Mouse (Mus musculus): ENCODE results near the gene B3galt2.
"Not testable (repeated sequence)": the region's sequence is repeated elsewhere in the genome, so short reads cannot be mapped to it uniquely, and the experiment has no call there.

Gene B3galt2

DNA sequence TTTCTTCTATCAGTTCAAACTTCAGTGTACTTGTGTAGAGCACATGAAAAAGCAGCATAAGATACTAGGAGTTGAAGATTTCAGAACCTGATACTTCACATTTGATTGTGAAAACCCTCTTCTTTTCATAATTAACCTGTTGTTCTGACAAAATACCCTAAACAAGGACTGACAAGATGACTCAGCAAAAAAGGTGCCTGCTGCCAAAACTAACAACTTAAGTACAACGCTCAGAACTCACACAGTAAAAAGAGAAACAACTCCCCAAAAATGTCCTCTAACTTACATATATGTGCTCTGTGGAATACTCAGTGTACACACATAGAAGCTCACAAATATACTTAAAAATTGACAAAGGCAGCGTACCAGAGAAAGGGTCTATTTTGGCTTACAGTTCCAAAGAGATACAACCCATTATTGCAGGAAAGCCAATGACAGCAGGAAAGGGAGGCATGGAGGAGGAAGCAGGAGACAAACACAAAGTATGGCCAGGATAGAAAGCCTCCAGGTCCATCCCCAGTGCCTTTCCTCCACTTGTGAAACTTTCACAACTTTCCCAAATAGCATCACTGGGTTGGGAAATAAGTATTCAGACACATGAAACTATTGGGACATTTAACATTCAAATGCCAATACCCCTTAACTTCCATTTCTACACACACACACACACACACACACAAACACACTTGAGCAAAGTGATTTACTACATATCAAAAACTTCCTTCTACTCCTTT, 7.4 kb upstream of the B3galt2 start:
- Histone ChIP-seq H3K9me3 (ENCODE audit: low read length) (no peaks in the 10 kb centered on the region), H3K27me3 (ENCODE audit: insufficient read depth, low read length) (no peaks in the 10 kb centered on the region), H3K4me1 (replicated peaks; ENCODE audit: low read depth, low read length) (peaks cover 14% of the 10 kb centered on the region), H3K4me3 (replicated peaks; ENCODE audit: low read length) (no peak overlapping the region), H3K36me3 (ENCODE audit: insufficient read depth, low read length) (peaks cover 9% of the 10 kb centered on the region; the same call in 1 of the 2 replicates)
- TF ChIP-seq CTCF (conservative IDR thresholded peaks at IDR 0.05; ENCODE audit: low read length) (no peak), NANOG (IDR thresholded peaks at IDR 0.05; ENCODE audit: borderline replicate concordance, low read length) (no peak), POU5F1 (IDR thresholded peaks at IDR 0.05; ENCODE audit: borderline replicate concordance, low read length) (no peak)

DNA sequence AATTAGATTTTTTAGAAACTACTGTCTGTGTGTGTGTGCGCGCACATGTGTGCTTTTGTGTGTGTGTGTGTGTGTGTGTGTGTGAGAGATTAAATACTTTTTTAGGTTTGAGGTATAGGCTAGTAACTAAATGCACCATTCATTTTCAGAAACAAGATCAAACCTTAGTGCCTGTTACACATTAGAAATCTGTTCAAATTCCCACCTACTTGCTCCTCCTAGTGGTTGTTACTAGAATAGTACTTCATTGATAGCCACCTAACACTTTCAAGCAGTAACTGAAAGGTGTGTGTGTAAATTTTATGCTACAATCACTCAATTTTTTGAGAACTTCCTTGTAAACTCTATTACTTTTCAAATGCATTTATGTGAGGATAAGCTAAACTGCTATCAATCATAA, 3.8 kb downstream of the B3galt2 start:
- Histone ChIP-seq H3K4me1 (replicated peaks; ENCODE audit: low read depth, low read length) (no peaks in the 10 kb centered on the region), H3K27me3 (ENCODE audit: insufficient read depth, low read length) (no peaks in the 10 kb centered on the region), H3K9me3 (ENCODE audit: low read length) (no peaks in the 10 kb centered on the region), H3K36me3 (ENCODE audit: insufficient read depth, low read length) (no peaks in the 10 kb centered on the region), H3K4me3 (replicated peaks; ENCODE audit: low read length) (no peak overlapping the region)
- TF ChIP-seq CTCF (conservative IDR thresholded peaks at IDR 0.05; ENCODE audit: low read length) (peak; percentile 74), POU5F1 (IDR thresholded peaks at IDR 0.05; ENCODE audit: borderline replicate concordance, low read length) (no peak)

DNA sequence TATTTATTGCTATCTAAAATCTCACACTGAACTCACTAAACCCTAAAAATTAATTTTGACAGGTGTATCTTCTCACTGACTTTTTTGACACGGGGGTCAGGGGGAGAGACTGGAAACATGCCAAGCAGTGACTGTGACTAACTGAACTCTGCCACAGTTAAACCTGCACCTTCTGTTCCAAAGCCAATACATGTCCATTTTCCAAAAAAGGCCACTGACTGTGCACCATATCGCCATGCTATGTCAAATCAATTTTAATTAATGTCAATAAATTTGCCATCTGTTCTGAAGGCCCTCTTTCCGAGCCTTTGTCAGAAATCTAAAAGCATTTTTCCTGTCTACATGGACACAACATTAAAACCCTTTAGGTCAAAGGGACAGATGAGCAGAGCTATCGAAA, 4.9 kb downstream of the B3galt2 start:
- peaks cover 5% of the 10 kb centered on the region for H3K36me3 ChIP-seq (ENCODE audit: insufficient read depth, low read length)
- no peak for TF ChIP-seq CTCF (conservative IDR thresholded peaks at IDR 0.05; ENCODE audit: low read length)
- no peak for TF ChIP-seq NANOG (IDR thresholded peaks at IDR 0.05; ENCODE audit: borderline replicate concordance, low read length)
- no peak for TF ChIP-seq POU5F1 (IDR thresholded peaks at IDR 0.05; ENCODE audit: borderline replicate concordance, low read length)
- no peaks in the 10 kb centered on the region for H3K27me3 ChIP-seq (ENCODE audit: insufficient read depth, low read length)
- H3K4me1 ChIP-seq (replicated peaks; ENCODE audit: low read depth, low read length) = no peaks in the 10 kb centered on the region
- no peaks in the 10 kb centered on the region for H3K9me3 ChIP-seq (ENCODE audit: low read length)
- no peak overlapping the region for H3K4me3 ChIP-seq (replicated peaks; ENCODE audit: low read length)

DNA sequence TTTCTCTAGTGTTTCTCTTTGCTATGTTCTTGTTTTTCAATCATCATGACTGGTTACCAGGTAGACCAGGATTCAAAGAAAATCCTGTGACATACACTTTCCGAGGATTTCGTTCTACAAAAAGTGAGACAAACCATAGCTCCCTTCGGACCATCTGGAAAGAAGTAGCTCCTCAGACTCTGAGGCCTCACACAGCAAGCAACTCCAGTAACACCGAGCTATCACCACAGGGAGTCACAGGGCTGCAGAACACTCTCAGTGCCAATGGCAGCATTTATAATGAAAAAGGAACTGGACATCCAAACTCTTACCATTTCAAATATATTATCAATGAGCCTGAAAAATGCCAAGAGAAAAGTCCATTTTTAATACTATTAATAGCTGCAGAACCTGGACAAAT, 5.8 kb downstream of the B3galt2 start:
- H3K9me3 ChIP-seq (ENCODE audit: low read length) = no peaks in the 10 kb centered on the region
- H3K4me3 ChIP-seq (replicated peaks; ENCODE audit: low read length) = no peak overlapping the region
- H3K4me1 ChIP-seq (replicated peaks; ENCODE audit: low read depth, low read length) = no peaks in the 10 kb centered on the region
- no peak for TF ChIP-seq POU5F1 (IDR thresholded peaks at IDR 0.05; ENCODE audit: borderline replicate concordance, low read length)
- TF ChIP-seq NANOG (IDR thresholded peaks at IDR 0.05; ENCODE audit: borderline replicate concordance, low read length) = no peak
- no peak for TF ChIP-seq CTCF (conservative IDR thresholded peaks at IDR 0.05; ENCODE audit: low read length)
- H3K36me3 ChIP-seq (ENCODE audit: insufficient read depth, low read length) = peaks cover 9% of the 10 kb centered on the region
- H3K27me3 ChIP-seq (ENCODE audit: insufficient read depth, low read length) = no peaks in the 10 kb centered on the region

DNA sequence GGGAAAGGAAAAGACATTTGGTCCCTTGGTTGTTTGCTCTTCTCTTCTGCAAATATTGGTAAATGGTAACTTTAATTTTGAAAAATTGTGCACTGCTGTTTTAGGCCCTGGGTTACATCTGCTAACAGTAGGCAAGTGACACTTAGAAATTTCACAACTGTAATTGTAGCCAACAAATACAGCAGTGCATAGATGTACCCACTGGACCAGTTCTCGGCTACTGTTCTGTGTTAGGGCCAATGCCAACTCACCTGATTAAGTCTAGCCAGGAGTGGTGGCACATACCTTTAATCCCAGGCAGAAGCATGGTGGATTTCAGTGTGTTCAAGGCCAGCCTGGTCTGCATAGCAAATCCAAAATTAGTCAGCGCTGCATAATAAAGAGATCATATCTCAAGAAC, 9.9 kb downstream of the B3galt2 start:
- H3K36me3 ChIP-seq (ENCODE audit: insufficient read depth, low read length) = peaks cover 23% of the 10 kb centered on the region
- no peaks in the 10 kb centered on the region for H3K9me3 ChIP-seq (ENCODE audit: low read length)
- H3K4me1 ChIP-seq (replicated peaks; ENCODE audit: low read depth, low read length) = no peaks in the 10 kb centered on the region
- TF ChIP-seq NANOG (IDR thresholded peaks at IDR 0.05; ENCODE audit: borderline replicate concordance, low read length) (no peak), POU5F1 (IDR thresholded peaks at IDR 0.05; ENCODE audit: borderline replicate concordance, low read length) (no peak), CTCF (conservative IDR thresholded peaks at IDR 0.05; ENCODE audit: low read length) (no peak)
- H3K27me3 ChIP-seq (ENCODE audit: insufficient read depth, low read length) = no peaks in the 10 kb centered on the region
- no peak overlapping the region for H3K4me3 ChIP-seq (replicated peaks; ENCODE audit: low read length)

DNA sequence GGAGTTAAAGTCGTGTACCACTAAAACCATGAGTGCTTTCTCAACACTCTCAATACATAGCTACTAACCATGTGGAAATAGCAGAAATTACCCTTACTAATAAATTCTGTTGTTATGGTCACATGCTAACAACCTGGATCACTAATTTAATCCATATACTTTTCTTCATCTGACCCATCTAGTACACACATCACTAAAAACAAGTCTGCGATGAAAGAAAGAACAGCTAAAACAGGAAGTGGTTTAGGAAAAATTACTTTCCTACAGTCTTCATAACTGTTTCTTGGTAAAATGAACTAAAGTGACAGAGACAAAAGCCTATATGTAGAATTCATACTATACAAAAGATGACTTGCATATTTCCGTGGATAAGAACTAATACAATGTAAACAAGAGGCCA, 13.2 kb downstream of the B3galt2 start:
- Histone ChIP-seq H3K4me3 (replicated peaks; ENCODE audit: low read length) (no peak overlapping the region), H3K27me3 (ENCODE audit: insufficient read depth, low read length) (no peaks in the 10 kb centered on the region), H3K9me3 (ENCODE audit: low read length) (no peaks in the 10 kb centered on the region), H3K4me1 (replicated peaks; ENCODE audit: low read depth, low read length) (no peaks in the 10 kb centered on the region), H3K36me3 (ENCODE audit: insufficient read depth, low read length) (peaks cover 26% of the 10 kb centered on the region)
- TF ChIP-seq POU5F1 (IDR thresholded peaks at IDR 0.05; ENCODE audit: borderline replicate concordance, low read length) (no peak), CTCF (conservative IDR thresholded peaks at IDR 0.05; ENCODE audit: low read length) (no peak), NANOG (IDR thresholded peaks at IDR 0.05; ENCODE audit: borderline replicate concordance, low read length) (no peak)

DNA sequence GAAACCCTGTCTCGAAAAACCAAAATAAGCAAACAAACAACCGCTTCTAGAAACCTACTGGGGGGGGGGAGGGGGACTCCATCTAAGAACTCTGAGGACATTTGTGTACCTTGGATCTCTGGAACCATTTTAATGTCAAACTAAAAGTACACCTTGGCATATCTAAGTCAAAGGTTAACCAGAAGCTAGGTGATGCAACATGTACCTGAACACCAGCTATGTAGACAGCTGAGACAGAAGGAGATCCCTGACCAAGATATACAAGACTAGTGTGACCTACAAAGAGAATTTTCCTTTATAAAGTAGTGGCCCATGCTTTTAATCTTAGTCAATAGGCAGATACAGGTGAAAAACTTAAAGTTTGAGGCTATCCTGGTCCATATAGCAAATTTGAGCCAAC, 22.7 kb downstream of the B3galt2 start:
- no peaks in the 10 kb centered on the region for H3K27me3 ChIP-seq (ENCODE audit: insufficient read depth, low read length)
- no peak overlapping the region for H3K4me3 ChIP-seq (replicated peaks; ENCODE audit: low read length)
- no peak for TF ChIP-seq NANOG (IDR thresholded peaks at IDR 0.05; ENCODE audit: borderline replicate concordance, low read length)
- TF ChIP-seq CTCF (conservative IDR thresholded peaks at IDR 0.05; ENCODE audit: low read length) = no peak
- no peak for TF ChIP-seq POU5F1 (IDR thresholded peaks at IDR 0.05; ENCODE audit: borderline replicate concordance, low read length)
- H3K4me1 ChIP-seq (replicated peaks; ENCODE audit: low read depth, low read length) = peaks cover 15% of the 10 kb centered on the region
- no peaks in the 10 kb centered on the region for H3K9me3 ChIP-seq (ENCODE audit: low read length)
- H3K36me3 ChIP-seq (ENCODE audit: insufficient read depth, low read length) = peaks cover 44% of the 10 kb centered on the region

DNA sequence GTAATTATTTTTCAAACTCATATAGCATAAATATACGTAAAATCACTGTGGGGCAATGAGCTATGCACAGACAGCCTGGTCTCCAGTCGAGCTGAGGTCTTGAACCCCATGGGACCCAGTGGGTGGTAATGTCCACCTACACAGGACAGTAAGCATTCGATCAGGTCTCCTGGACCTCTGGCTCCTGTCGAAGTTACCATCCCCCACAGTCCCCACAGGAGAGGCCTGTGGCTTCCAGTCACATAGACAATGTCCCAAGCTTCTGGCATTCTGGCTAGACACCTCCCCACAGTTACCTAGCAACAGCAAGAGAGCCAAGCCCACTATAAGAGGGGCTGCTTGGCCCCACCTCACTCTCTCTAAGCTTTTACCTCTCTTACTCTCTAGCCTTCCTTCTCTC, 24.3 kb downstream of the B3galt2 start:
- peaks cover 15% of the 10 kb centered on the region for H3K4me1 ChIP-seq (replicated peaks; ENCODE audit: low read depth, low read length)
- not testable (repeated sequence) for H3K9me3 ChIP-seq (ENCODE audit: low read length); H3K27me3 ChIP-seq (ENCODE audit: insufficient read depth, low read length); H3K4me3 ChIP-seq (replicated peaks; ENCODE audit: low read length)
- H3K36me3 ChIP-seq (ENCODE audit: insufficient read depth, low read length) = peaks cover 57% of the 10 kb centered on the region

DNA sequence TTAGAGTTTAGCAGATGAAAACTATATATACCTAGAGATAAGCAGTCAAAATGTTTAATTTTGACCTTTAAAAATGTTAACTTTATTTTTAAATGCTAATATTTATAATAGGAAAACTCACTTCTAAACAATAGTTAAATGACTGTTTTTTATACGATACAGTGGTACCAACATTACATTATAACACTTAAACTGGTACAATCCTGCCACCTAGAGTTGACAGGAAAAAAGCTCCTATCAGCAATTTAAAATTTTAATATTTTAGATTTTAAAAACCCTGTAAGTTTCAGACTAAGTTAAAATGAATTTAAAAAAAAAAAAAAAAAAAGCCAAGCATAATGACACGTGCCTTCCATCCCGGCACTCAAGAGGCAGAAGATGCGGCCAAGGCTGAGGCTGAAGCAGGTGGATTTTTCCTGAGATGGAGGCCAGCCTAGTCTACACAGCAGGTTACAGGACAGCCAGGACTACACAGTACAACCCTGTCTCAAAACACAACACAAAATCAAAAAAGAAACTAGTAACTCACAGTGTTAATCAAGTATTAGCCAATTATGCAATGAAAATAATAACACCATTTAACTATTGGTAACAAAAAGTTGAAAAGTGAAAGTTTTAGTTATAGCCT, 35.4 kb downstream of the B3galt2 start:
- no peaks in the 10 kb centered on the region for H3K27me3 ChIP-seq (ENCODE audit: insufficient read depth, low read length)
- H3K9me3 ChIP-seq (ENCODE audit: low read length) = no peaks in the 10 kb centered on the region
- H3K4me3 ChIP-seq (replicated peaks; ENCODE audit: low read length) = no peak overlapping the region
- H3K4me1 ChIP-seq (replicated peaks; ENCODE audit: low read depth, low read length) = 0 out of 2 replicates have a peak, but pooled peaks cover 7% of the 10 kb centered on the region
- TF ChIP-seq CTCF (conservative IDR thresholded peaks at IDR 0.05; ENCODE audit: low read length) (no peak), NANOG (IDR thresholded peaks at IDR 0.05; ENCODE audit: borderline replicate concordance, low read length) (no peak), POU5F1 (IDR thresholded peaks at IDR 0.05; ENCODE audit: borderline replicate concordance, low read length) (no peak)
- H3K36me3 ChIP-seq (ENCODE audit: insufficient read depth, low read length) = peaks cover 69% of the 10 kb centered on the region

Measured in E14TG2a.4 (cell line).